Mouse (Mus musculus): Measurements from ENCODE around the gene Gata3.

The Gata3 gene

GRCm38 (mm10) chr2:9889651-9890183 lies at the start of gene Gata3:
Gata3 (minus strand) TSS chr2:9890034.
- no peak for DNase-seq (ENCODE audit: low read depth, low spot score)

GRCm38 (mm10) chr2:9939250-9939649 lies 49.4 kb upstream of the Gata3 start:
- no peak for DNase-seq (ENCODE audit: low read depth, low spot score)

DNA sequence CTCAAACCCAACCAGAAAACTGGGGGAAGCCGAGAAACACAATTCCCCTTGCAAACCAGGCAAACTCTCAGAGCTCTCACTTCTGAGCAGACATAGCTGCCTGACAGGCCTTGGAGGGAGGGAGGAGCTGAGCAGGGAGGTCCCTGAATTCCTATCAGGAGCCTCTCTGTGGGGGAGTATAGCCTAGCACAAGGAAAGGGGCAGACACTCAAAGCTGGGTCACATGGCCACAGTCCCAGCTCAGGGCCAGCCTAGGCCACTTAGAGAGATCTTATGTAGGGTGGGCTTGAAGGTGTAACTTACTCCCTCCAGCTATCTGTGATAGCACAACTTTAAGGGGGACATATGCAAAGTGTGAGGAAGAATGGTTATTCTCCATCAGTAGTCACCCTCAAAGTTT lies 46.1 kb upstream of the Gata3 start:
- no peak for DNase-seq (ENCODE audit: low read depth, low spot score)

- no peak for DNase-seq (ENCODE audit: low read depth, low spot score)
Measured at GRCm38 (mm10) chr2:9926905-9927283, 37.1 kb upstream of the Gata3 start.

DNA sequence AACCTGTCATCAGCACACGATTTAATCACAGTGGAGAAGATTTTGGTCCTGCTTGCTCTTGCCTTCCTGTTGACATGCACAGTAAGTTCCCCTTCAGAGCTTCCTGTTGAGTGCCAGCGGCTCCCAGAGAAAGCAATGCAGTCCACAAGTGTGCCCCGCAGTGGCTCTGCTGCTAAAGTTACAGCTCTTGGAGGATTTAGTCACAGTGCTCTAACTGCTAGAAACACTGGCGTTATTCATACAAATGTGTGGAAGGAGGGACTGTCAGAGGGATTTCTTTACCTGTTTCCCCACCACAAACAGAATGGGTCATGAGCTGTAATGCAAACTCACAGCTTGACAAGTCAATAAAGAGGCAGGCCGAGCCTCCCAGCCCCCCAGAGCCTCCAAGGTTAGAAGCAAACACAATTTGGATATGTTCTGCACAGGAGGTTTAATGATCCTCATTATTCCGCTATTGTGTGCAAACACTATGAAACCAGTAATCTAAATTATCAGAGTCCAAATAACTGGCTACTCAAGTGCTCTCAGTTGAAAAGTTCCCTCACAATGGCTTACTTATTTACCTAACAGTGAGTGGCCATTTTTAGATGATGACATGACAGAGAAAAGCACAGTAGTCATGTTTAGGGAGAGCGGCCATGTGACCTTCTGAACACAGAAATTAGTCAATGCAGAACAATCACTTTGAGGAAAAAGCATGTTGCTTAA lies 36.5 kb upstream of the Gata3 start:
- no peak for DNase-seq (ENCODE audit: low read depth, low spot score)

- no peak for DNase-seq (ENCODE audit: low read depth, low spot score)
Measured at GRCm38 (mm10) chr2:9918691-9919471, 29.0 kb upstream of the Gata3 start.

DNA sequence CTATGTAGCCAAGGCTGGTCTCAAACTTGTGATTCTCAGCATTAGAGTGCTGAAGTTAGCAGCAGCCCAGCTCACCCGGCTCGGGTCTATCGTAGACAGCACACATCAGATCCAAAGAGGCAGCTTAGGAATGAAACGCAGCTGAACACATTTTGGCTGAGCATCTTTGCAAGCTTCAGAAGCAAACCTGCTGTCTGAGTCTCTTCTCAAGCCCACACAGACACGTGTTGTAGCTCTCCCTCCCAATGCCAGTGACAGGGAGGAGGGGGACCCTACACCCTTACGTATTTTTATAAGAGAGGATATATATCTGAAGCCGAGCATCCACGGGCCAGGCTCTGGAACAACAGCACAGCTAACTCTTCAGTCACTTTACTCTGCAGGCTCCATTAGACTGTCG lies 27.8 kb upstream of the Gata3 start:
- DNase-seq (ENCODE audit: low read depth, low spot score): no peak

DNA sequence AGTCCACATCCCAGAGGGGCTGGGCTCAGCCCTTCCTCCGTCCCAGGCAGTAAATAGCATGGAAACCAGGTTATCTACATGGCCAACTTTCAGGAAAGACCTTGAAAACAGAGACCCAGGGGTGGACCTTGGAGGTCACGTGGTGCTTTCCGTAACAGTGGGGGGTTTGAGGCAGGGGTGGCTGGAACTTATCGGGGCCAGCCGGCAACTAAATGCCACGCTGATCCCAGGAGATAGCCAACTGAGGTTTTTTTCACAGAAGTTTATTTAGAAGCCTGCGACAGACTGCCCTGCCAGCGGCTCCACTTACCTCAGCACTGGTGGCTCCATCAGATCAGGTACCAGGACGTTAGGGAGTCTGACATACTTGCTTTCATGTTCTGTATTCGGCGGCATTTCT lies 16.2 kb upstream of the Gata3 start:
- no peak for DNase-seq (ENCODE audit: low read depth, low spot score)

DNA sequence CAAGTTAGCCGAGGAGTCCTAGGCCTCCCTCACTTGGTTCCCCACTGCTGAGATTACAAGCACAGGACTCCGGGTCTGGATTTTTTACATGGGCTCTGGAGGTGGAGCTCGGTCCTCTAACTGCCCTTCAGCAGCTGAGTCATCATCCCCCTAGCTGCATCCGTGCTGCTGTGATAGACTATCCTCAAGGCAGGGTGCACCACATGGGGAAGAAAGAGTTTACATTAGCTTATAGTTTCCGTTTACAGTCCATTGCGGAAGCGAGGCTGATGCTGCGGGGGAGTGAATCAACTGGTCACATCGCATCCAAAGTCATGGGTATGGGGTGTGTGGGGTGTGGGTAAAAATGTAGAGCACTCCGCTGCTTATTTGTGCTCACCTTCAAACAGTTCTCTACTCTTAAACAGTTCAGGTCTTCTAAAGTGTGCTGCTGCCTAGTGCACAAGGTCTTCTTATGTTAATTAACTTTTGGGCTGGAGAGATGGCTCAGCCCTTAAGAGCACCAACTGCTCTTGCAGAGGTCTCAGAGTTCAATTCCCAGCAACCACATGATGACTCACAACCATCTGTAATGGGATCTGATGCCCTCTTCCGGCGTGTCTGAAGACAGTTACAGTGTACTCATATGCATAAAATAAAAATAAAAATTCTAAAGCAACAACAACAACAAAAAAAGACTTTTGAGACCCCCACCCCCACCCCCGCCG lies 14.2 kb upstream of the Gata3 start:
- no peak for DNase-seq (ENCODE audit: low read depth, low spot score)

DNA sequence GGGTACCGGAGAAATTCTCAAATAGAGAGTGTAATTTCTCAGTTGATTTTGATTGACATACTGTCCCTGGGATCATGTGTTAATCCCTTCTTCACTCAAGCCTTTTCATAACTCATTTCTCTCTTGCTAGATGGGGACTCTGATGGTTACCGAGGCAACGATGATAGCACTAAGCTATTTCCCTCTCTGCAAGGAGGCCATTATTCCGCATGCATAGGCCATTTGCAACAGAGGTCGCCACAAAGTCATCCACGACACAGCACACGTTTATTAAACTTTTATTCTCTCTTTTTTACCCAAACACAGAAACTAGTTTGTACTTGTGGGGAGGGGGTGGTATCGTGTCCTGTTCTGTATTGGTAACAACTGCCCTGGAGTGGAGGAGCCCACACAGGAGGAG lies 8.0 kb upstream of the Gata3 start:
- DNase-seq (ENCODE audit: low read depth, low spot score): no peak

DNA sequence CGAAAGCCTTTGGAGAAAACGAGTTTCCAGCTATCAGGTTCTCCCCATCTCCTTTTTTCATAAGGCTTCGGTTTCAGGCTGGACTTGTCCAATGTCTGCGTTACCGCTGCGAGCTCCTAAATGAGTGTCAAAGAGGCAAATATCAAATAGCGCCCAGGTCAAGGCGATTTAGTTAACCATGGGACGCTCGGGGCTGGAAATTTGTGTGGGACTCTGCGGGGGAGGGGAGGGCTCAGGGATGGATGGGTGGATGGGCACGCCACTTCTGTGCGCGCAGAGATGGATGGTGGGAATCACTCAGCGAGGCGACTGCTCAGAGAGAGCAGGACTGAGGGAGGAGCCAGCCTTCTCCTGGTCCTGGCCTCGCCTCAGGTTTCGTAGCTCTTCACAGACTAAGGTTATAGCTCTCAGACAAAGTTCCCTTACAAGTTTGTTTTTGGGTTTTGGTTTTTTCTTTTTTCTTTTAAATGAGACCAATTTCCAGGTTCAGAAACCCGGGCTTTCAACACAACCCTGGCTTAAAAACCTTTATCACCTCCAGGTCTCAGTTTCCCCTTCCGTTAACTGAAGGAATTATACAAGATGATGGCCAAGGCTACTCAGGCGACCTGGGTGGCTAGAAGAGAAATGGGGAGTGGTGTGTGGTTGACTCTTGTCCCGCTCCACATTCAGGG lies 6.4 kb upstream of the Gata3 start:
- DNase-seq (ENCODE audit: low read depth, low spot score): no peak

- DNase-seq (ENCODE audit: low read depth, low spot score): no peak
Measured at GRCm38 (mm10) chr2:9894836-9895593, 5.2 kb upstream of the Gata3 start.

DNA sequence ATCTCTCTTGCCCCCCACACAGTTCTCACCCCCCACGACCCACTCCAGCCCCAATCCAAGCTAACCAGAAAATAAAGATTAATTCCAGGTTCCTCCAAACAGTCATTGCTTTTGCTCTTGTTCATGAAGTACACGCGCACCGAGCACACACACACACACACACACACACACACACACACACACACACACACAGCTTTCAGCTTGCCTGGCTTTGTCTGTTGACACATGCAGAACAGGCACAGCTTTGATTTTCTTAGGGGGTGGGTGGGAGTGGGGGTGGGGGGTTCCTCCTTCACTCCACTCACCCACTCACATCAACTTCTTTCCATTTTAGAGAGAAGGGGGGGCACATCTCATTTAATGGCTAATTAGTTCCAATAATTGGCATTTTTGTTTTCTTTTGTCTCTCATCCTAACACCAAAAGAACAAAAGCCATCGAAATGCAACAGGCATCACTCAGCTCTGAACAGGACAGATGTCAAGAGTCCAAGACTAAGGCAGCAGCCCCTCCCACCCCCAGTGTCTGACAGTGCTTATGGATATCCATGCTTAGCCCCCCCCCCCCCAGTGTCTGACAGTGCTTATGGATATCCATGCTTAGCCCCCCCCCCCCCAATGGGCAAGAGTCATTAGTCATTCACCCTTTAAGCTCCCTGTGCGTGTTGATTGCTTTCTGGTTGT lies 3.6 kb upstream of the Gata3 start:
- no peak for DNase-seq (ENCODE audit: low read depth, low spot score)

DNA sequence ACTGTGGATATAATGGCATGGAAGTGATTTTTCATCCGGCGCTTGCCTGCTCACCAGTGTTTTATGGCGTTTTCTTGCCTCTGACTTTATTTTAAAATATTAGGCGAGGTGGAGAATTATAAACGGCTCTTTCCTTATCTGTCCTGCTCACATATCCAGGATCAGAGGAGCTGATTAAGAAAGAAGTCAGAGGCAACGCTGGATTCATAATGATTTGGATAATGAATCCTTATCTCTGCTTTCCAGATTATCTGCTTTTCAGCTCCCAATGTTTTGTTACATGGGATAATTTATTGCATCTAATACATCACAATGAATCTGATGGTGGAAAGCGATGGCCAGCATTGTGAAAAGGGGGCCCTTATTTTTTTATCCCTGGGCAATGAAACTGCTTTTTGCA lies 2.7 kb upstream of the Gata3 start:
- DNase-seq (ENCODE audit: low read depth, low spot score): no peak

GRCm38 (mm10) chr2:9890906-9891305 lies 1.1 kb upstream of the Gata3 start:
- DNase-seq (ENCODE audit: low read depth, low spot score): no peak

DNA sequence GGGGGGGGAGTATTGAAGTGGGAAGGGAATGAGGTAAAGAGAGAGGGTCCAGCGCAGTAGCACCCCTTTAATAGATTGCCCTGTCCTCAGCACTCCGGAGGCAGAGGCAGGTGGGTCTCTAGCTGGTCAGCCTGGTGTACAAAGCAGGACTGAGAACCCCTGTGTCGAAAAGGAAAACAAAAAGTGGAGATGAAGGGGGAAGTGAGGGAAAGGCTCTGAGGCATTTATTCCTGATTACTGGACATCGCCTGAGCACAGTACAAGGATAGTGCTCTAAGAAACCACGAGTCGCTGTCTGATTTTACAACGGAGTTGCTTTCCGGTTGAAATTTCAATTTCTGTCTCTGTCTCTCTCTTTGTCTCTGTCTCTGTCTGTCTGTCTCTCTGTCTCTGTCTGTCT lies 417 bp upstream of the Gata3 start:
- DNase-seq (ENCODE audit: low read depth, low spot score): no peak

- no peak for DNase-seq (ENCODE audit: low read depth, low spot score)
Measured at GRCm38 (mm10) chr2:9888913-9889650, 752 bp downstream of the Gata3 start, which contains the start of gene 9230102O04Rik. 9230102O04Rik (minus strand) TSS chr2:9889540.

- no peak for DNase-seq (ENCODE audit: low read depth, low spot score)
Measured at GRCm38 (mm10) chr2:9887636-9888035, 2.2 kb downstream of the Gata3 start.

DNA sequence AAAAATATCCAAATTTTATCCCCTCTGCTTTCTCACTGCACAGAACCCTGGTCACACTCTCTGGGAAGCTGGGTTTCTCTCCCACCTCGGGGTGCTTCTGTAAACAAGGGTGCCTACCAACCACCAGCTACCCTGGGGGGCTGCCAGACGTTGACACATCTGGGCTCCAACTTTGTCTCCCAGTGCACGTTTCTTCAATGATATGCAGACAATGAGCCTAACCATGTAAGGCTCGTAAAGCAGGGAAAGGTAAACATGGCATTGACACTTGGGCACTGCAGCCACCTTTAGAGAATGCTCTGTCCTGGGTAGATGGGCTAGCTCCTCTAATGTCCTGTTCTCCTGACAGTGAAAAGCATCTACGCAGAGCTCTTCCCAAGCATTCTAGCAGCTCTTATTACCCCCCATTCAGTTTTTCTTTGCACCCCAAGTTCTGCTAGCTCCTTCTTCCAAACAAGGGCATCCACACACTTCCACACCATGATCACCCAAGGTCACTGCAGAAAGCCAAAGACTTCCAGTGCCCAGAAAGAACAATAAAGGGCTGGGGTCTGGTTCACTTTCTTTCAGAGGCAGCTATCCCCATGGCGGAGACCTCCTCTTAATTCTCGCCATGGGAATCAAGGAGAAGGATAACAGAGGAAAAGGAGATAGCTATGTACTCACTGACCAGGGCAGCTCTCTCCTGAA lies 2.8 kb downstream of the Gata3 start:
- no peak for DNase-seq (ENCODE audit: low read depth, low spot score)

Measured in WW6 (cell line).